13 mouse cellular contexts compared by ENCODE assay signal in the genomic region with DNA sequence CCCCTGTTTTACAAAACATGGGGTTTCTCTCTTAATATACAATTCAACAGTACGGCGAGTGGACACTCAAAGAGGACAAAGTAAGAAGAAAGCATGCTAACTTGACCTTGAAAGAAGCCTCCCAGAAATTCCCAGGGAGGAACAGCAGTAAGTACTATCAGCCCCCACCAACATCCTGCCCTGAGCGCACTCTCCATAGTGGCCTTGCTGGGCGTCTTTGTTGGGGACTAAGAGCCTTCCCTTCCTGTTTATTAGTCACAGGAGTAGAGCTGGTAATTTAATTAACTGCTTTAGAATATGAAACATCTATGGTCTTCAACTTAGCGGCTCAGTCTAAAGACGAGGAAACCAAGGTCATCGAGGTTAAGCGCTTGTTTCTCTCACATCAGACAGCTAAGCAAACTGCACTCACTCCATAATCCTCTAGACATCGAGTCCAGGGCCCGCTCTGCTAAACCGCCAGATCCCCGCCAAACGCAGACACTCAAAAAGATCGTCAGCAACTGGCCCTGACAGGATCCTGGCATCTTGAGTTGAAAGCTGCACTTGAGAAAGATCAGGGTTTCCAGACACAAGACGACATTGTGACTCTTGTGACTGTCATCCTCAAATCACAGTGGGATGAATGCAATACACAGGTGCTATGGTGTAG. TPM values are rescaled to one million over a fixed set of nuclear protein-coding genes. Genes with fewer than 3 reads are reported as not detected.
DNase-seq lines count a peak whose midpoint lies in the region; ATAC-seq and TF ChIP-seq lines count a peak whose summit lies in the region.
"Had no signal": no experiment of that assay in that cellular context is flagged by ENCODE, and none has a peak within 500 bp of the region (broad histone marks: within the 10 kb centered on the region; RNA-seq: fewer than 3 reads in every experiment).

No protein-coding gene starts in this region.

- 0 out of 2 replicates have a peak overlapping the region, but pooled peaks have one; percentile 15 for H3K9ac ChIP-seq in embryonic facial prominence, embryonic 12.5 days
- no peak overlapping the region for H3K9ac ChIP-seq in lung, embryonic 14.5 days
- H3K9ac ChIP-seq in heart, embryonic 14.5 days (ENCODE audit: low read length), result no peak overlapping the region
- H3K9ac ChIP-seq: limb, embryonic 13.5 days had no signal

- no peaks in the 10 kb centered on the region for H3K4me1 ChIP-seq in embryonic facial prominence, embryonic 12.5 days
- peaks cover 17% of the 10 kb centered on the region for H3K4me1 ChIP-seq in embryonic facial prominence, embryonic 10.5 days
- no peaks in the 10 kb centered on the region for H3K4me1 ChIP-seq in lung, embryonic 14.5 days (ENCODE audit: insufficient read depth)
- peaks cover 8 to 19% of the 10 kb centered on the region in 2 experiments for H3K4me1 ChIP-seq in heart, embryonic 14.5 days (ENCODE audit: control insufficient read depth in 2 of 2, insufficient read depth in 2 of 2, low read length in 2 of 2)

- no peak overlapping the region for H3K4me2 ChIP-seq in embryonic facial prominence, embryonic 12.5 days (replicated peaks)
- H3K4me2 ChIP-seq in lung, embryonic 14.5 days, result no peak overlapping the region
- peak overlapping the region; percentile 8; the same call in 1 of the 2 replicates for H3K4me2 ChIP-seq in heart, embryonic 14.5 days (ENCODE audit: low read length)
- H3K4me2 ChIP-seq: limb, embryonic 13.5 days had no signal

- H3K36me3 ChIP-seq in embryonic facial prominence, embryonic 12.5 days, result no peaks in the 10 kb centered on the region
- H3K36me3 ChIP-seq in embryonic facial prominence, embryonic 10.5 days (replicated peaks), result no peaks in the 10 kb centered on the region
- no peaks in the 10 kb centered on the region for H3K36me3 ChIP-seq in lung, embryonic 14.5 days (ENCODE audit: insufficient read depth)
- H3K36me3 ChIP-seq in heart, embryonic 14.5 days (ENCODE audit: control insufficient read depth, insufficient read depth, low read length), result no peaks in the 10 kb centered on the region
- H3K36me3 ChIP-seq: limb, embryonic 13.5 days had no signal

- no peak overlapping the region for H3K4me3 ChIP-seq in embryonic facial prominence, embryonic 12.5 days
- no peak overlapping the region for H3K4me3 ChIP-seq in embryonic facial prominence, embryonic 10.5 days
- no peak overlapping the region for H3K4me3 ChIP-seq in lung, embryonic 14.5 days (ENCODE audit: low read depth, low read length)
- no peak overlapping the region for H3K4me3 ChIP-seq in heart, embryonic 14.5 days (ENCODE audit: control insufficient read depth in 1 of 2, insufficient read depth in 1 of 2, low read depth in 1 of 2, low read length in 2 of 2)
- H3K4me3 ChIP-seq: limb, embryonic 13.5 days had no signal

- H3K27ac ChIP-seq in embryonic facial prominence, embryonic 12.5 days, result no peak overlapping the region
- H3K27ac ChIP-seq in embryonic facial prominence, embryonic 10.5 days (replicated peaks), result no peak overlapping the region
- H3K27ac ChIP-seq in lung, embryonic 14.5 days (ENCODE audit: low read depth), result 0 out of 2 replicates have a peak overlapping the region, but pooled peaks have one; percentile 16
- peak overlapping the region; percentile 42 to 64 for H3K27ac ChIP-seq in heart, embryonic 14.5 days (replicated peaks in 1 of 2; ENCODE audit: control insufficient read depth in 1 of 2, insufficient read depth in 1 of 2, low read depth in 2 of 2, low read length in 2 of 2)
- H3K27ac ChIP-seq: limb, embryonic 13.5 days; macrophage had no signal

- H3K9me3 ChIP-seq in embryonic facial prominence, embryonic 12.5 days, result no peaks in the 10 kb centered on the region
- H3K9me3 ChIP-seq in embryonic facial prominence, embryonic 10.5 days, result no peaks in the 10 kb centered on the region
- no peaks in the 10 kb centered on the region for H3K9me3 ChIP-seq in lung, embryonic 14.5 days (ENCODE audit: low read depth, low read length)
- no peaks in the 10 kb centered on the region for H3K9me3 ChIP-seq in heart, embryonic 14.5 days (ENCODE audit: control insufficient read depth, low read length)
- H3K9me3 ChIP-seq: limb, embryonic 13.5 days had no signal

- ATAC-seq in embryonic facial prominence, embryonic 12.5 days (ENCODE audit: insufficient number of reproducible peaks, insufficient read depth, low FRiP score, low TSS enrichment), result no peak
- peak; percentile 85 for ATAC-seq in lung, embryonic 14.5 days (ENCODE audit: insufficient read depth)
- no peak for ATAC-seq in heart, embryonic 14.5 days (ENCODE audit: insufficient number of reproducible peaks, insufficient read depth, low FRiP score, low read depth)

- 46% methylated on average over 15 of the region's 15 CpGs for WGBS in embryonic facial prominence, embryonic 12.5 days
- 52% methylated on average over 15 of the region's 15 CpGs for WGBS in embryonic facial prominence, embryonic 10.5 days
- 22% methylated on average over 15 of the region's 15 CpGs for WGBS in lung, embryonic 14.5 days
- WGBS in heart, embryonic 14.5 days, result 24% methylated on average over 15 of the region's 15 CpGs

- TF ChIP-seq CTCF in lung, embryonic 14.5 days (IDR thresholded peaks at IDR 0.05; ENCODE audit: low read depth), result no peak

- H3K27me3 ChIP-seq in embryonic facial prominence, embryonic 12.5 days, result no peaks in the 10 kb centered on the region
- peaks cover 42% of the 10 kb centered on the region for H3K27me3 ChIP-seq in embryonic facial prominence, embryonic 10.5 days (replicated peaks; ENCODE audit: low read depth, poor library complexity, severe bottlenecking)
- no peaks in the 10 kb centered on the region for H3K27me3 ChIP-seq in lung, embryonic 14.5 days (ENCODE audit: insufficient read depth, low read length)
- H3K27me3 ChIP-seq in heart, embryonic 14.5 days (ENCODE audit: control insufficient read depth, insufficient read depth, low read length), result no peaks in the 10 kb centered on the region
- H3K27me3 ChIP-seq: limb, embryonic 13.5 days had no signal

- no peak for DNase-seq in embryonic facial prominence, embryonic 10.5 days (ENCODE audit: low spot score)
- DNase-seq in lung, embryonic 14.5 days, result peak; percentile 89
- no peak for DNase-seq in lung, adult 18-20 months
- DNase-seq in lung, postnatal 4 days, result peak; percentile 57 to 84
- DNase-seq in urinary bladder, adult 2 months (ENCODE audit: low spot score), result no peak
- DNase-seq in left cerebral cortex, postnatal 25 days (ENCODE audit: low spot score in 2 of 2), result no peak
- DNase-seq: cerebellum, adult 9-11 months; kidney, adult 9 months; thymus, adult 18-20 months had no signal

- intact Hi-C loops in left cerebral cortex, postnatal 25 days (cut with DNase I), result no loop called here

RNA-seq across cellular contexts. Expression of gene Ablim1, which starts 50.3 kb away (rescaled TPM):
- polyA plus RNA-seq in embryonic facial prominence, embryonic 12.5 days (2016; fragmentation: Nextera tagmentation; extraction: Ambion mirVana), result 31.1 and 32.0 TPM in 2 replicates
- 17.7 and 22.4 TPM in 2 replicates for polyA plus RNA-seq in embryonic facial prominence, embryonic 10.5 days (2016; fragmentation: Nextera tagmentation; extraction: Ambion mirVana)
- 39.9 TPM in 2 replicates for polyA plus RNA-seq in lung, embryonic 14.5 days (2014; fragmentation: Nextera tagmentation; extraction: Ambion mirVana)
- polyA plus RNA-seq in heart, embryonic 14.5 days (2014; fragmentation: Nextera tagmentation; extraction: Ambion mirVana), result 46.9 and 53.8 TPM in 2 replicates
- polyA plus RNA-seq in urinary bladder, adult 2 months (2012; rRNA removed), result 24.3 and 40.2 TPM in 2 replicates
- total RNA-seq in left cerebral cortex, postnatal 25 days (2021), result 100 to 1,000 TPM; 106 to 113 TPM

Comparison
In these comparisons a context has a peak if more than half of its experiments do, and no peak if none do; other contexts are left out.
1. DNase-seq: peak in lung, embryonic 14.5 days (single experiment) and lung, postnatal 4 days (2 of 2); none in embryonic facial prominence, embryonic 10.5 days (single experiment), lung, adult 18-20 months (0 of 2), urinary bladder, adult 2 months (single experiment) and left cerebral cortex, postnatal 25 days (0 of 2).
2. H3K27ac ChIP-seq: peak in lung, embryonic 14.5 days (single experiment) and heart, embryonic 14.5 days (2 of 2); none in embryonic facial prominence, embryonic 12.5 days (single experiment) and embryonic facial prominence, embryonic 10.5 days (single experiment).